Mouse (Mus musculus): Measurements from ENCODE around the gene Gm26657.
A peak's percentile ranks its signal among the peaks of the same experiment; 100 is the strongest.

The Gm26657 gene

GRCm38 (mm10) chr4:56740020-56740485 is at the start of gene Gm26657:
Gene Gm26657, plus strand, starts transcription at chr4:56740070.
- no peak for DNase-seq

- DNase-seq: no peak
Observed at GRCm38 (mm10) chr4:56696401-56696800, 43.5 kb upstream of the Gm26657 start.

GRCm38 (mm10) chr4:56698671-56699070 is 41.2 kb upstream of the Gm26657 start:
- DNase-seq: no peak

GRCm38 (mm10) chr4:56702234-56702633 is 37.6 kb upstream of the Gm26657 start:
- DNase-seq: no peak

- no peak for DNase-seq
Observed at GRCm38 (mm10) chr4:56713155-56713554, 26.7 kb upstream of the Gm26657 start.

GRCm38 (mm10) chr4:56716801-56717200 is 23.1 kb upstream of the Gm26657 start:
- DNase-seq: no peak

GRCm38 (mm10) chr4:56717932-56718331 is 21.9 kb upstream of the Gm26657 start:
- no peak for DNase-seq

GRCm38 (mm10) chr4:56718573-56719442 is 21.1 kb upstream of the Gm26657 start:
- no peak for DNase-seq

- no peak for DNase-seq
Observed at GRCm38 (mm10) chr4:56719456-56719855, 20.4 kb upstream of the Gm26657 start.

- DNase-seq: no peak
Observed at GRCm38 (mm10) chr4:56720403-56720802, 19.5 kb upstream of the Gm26657 start.

GRCm38 (mm10) chr4:56721469-56721868 is 18.4 kb upstream of the Gm26657 start:
- DNase-seq: peak; percentile 60

- no peak for DNase-seq
Observed at GRCm38 (mm10) chr4:56722346-56722745, 17.5 kb upstream of the Gm26657 start.

- no peak for DNase-seq
Observed at GRCm38 (mm10) chr4:56723237-56723636, 16.6 kb upstream of the Gm26657 start.

GRCm38 (mm10) chr4:56725839-56726238 is 14.0 kb upstream of the Gm26657 start:
- DNase-seq: no peak

- no peak for DNase-seq
Observed at GRCm38 (mm10) chr4:56740611-56741010, 741 bp downstream of the Gm26657 start.

GRCm38 (mm10) chr4:56741041-56741493 is 1.2 kb downstream of the Gm26657 start, which contains the start of gene Actl7b:
Gene Actl7b, minus strand, starts transcription at chr4:56741443.
- no peak for DNase-seq

- no peak for DNase-seq
Observed at GRCm38 (mm10) chr4:56742698-56743097, 2.8 kb downstream of the Gm26657 start.

- no peak for DNase-seq
Observed at GRCm38 (mm10) chr4:56743363-56744195, 3.7 kb downstream of the Gm26657 start, which contains the start of gene Actl7a. Gene Actl7a, plus strand, starts transcription at chr4:56743413.

GRCm38 (mm10) chr4:56746345-56746744 is 6.5 kb downstream of the Gm26657 start:
- DNase-seq: no peak

GRCm38 (mm10) chr4:56747456-56747855 is 7.6 kb downstream of the Gm26657 start:
- no peak for DNase-seq

- DNase-seq: peak; percentile 52
Observed at GRCm38 (mm10) chr4:56756021-56756420, 16.2 kb downstream of the Gm26657 start.

- DNase-seq: peak; percentile 84
Observed at GRCm38 (mm10) chr4:56756966-56757600, 17.2 kb downstream of the Gm26657 start.

GRCm38 (mm10) chr4:56757693-56758092 is 17.8 kb downstream of the Gm26657 start:
- peak; percentile 10 for DNase-seq

Data from lung, postnatal 36 days (tissue).